Mouse (Mus musculus): ENCODE data around the gene Rassf1. TPM values are rescaled to one million over a fixed set of nuclear protein-coding genes. Genes with fewer than 3 reads are reported as not detected.
A peak's percentile ranks its signal among the peaks of the same experiment; 100 is the strongest.

The Rassf1 gene
- total RNA-seq, 2 experiments from 2014 or later = 12.1 to 16.7 TPM

- intact Hi-C loops (cut with DNase I) = no loop called here
Observed at GRCm38 (mm10) chr9:107538711-107539110, 12.6 kb upstream of the Rassf1 start.

GRCm38 (mm10) chr9:107539940-107540339 lies 11.4 kb upstream of the Rassf1 start:
- no peak for DNase-seq (ENCODE audit: low spot score)
- intact Hi-C loops (cut with DNase I) = no loop called here

More at GRCm38 (mm10) chr9:107538711-107539110, 12.6 kb upstream of the Rassf1 start:
- DNase-seq (ENCODE audit: low spot score) = no peak

- DNase-seq (ENCODE audit: low spot score) = no peak
- intact Hi-C loops (cut with DNase I) = no loop called here
Observed at GRCm38 (mm10) chr9:107540420-107540819, 10.9 kb upstream of the Rassf1 start.

- intact Hi-C loops (cut with DNase I) = no loop called here
- no peak for DNase-seq (ENCODE audit: low spot score)
Observed at GRCm38 (mm10) chr9:107541005-107541404, 10.3 kb upstream of the Rassf1 start.

- intact Hi-C loops (cut with DNase I) = no loop called here
- peak; percentile 91 for DNase-seq (ENCODE audit: low spot score)
Observed at GRCm38 (mm10) chr9:107541474-107542351, 9.6 kb upstream of the Rassf1 start, which contains the start of the genes Cyb561d2 and Nprl2. Gene Cyb561d2, minus strand, starts transcription at chr9:107542193. Gene Nprl2, plus strand, starts transcription at chr9:107542226.

- DNase-seq (ENCODE audit: low spot score) = no peak
- intact Hi-C loops (cut with DNase I) = no loop called here
Observed at GRCm38 (mm10) chr9:107542352-107542686, 9.0 kb upstream of the Rassf1 start.

- intact Hi-C loops (cut with DNase I) = no loop called here
- DNase-seq (ENCODE audit: low spot score) = no peak
Observed at GRCm38 (mm10) chr9:107542721-107543120, 8.6 kb upstream of the Rassf1 start.

- no peak for DNase-seq (ENCODE audit: low spot score)
- intact Hi-C loops (cut with DNase I) = no loop called here
Observed at GRCm38 (mm10) chr9:107543299-107543698, 8.1 kb upstream of the Rassf1 start.

- no peak for DNase-seq (ENCODE audit: low spot score)
- intact Hi-C loops (cut with DNase I) = no loop called here
Observed at GRCm38 (mm10) chr9:107544196-107544700, 7.1 kb upstream of the Rassf1 start.

GRCm38 (mm10) chr9:107544729-107545128 lies 6.6 kb upstream of the Rassf1 start:
- intact Hi-C loops (cut with DNase I) = no loop called here
- no peak for DNase-seq (ENCODE audit: low spot score)

- intact Hi-C loops (cut with DNase I) = no loop called here
Observed at GRCm38 (mm10) chr9:107545199-107545598, 6.2 kb upstream of the Rassf1 start.

GRCm38 (mm10) chr9:107545602-107546001 lies 5.8 kb upstream of the Rassf1 start:
- intact Hi-C loops (cut with DNase I) = no loop called here
- no peak for DNase-seq (ENCODE audit: low spot score)

More at GRCm38 (mm10) chr9:107545199-107545598, 6.2 kb upstream of the Rassf1 start:
- no peak for DNase-seq (ENCODE audit: low spot score)

GRCm38 (mm10) chr9:107547026-107547425 lies 4.3 kb upstream of the Rassf1 start, which contains the start of gene Zmynd10:
Gene Zmynd10, plus strand, starts transcription at chr9:107547298.
- intact Hi-C loops (cut with DNase I) = loop anchor here (1.0 kb wide), 1 partner anchor 14 kb away; no protein-coding TSS in a partner anchor
- peak; percentile 76 for DNase-seq (ENCODE audit: low spot score)

GRCm38 (mm10) chr9:107547957-107548356 lies 3.4 kb upstream of the Rassf1 start:
- no peak for DNase-seq (ENCODE audit: low spot score)
- intact Hi-C loops (cut with DNase I) = loop anchor here (1.0 kb wide), 1 partner anchor 13 kb away; no protein-coding TSS in a partner anchor

- intact Hi-C loops (cut with DNase I) = no loop called here
Observed at GRCm38 (mm10) chr9:107548820-107549219, 2.5 kb upstream of the Rassf1 start.

GRCm38 (mm10) chr9:107549297-107550074 lies 1.9 kb upstream of the Rassf1 start:
- intact Hi-C loops (cut with DNase I) = no loop called here
- DNase-seq (ENCODE audit: low spot score) = no peak

More at GRCm38 (mm10) chr9:107548820-107549219, 2.5 kb upstream of the Rassf1 start:
- DNase-seq (ENCODE audit: low spot score) = no peak

GRCm38 (mm10) chr9:107550491-107551116 lies 751 bp upstream of the Rassf1 start:
- intact Hi-C loops (cut with DNase I) = no loop called here
- DNase-seq (ENCODE audit: low spot score) = no peak

GRCm38 (mm10) chr9:107551890-107552355 lies 568 bp downstream of the Rassf1 start:
- DNase-seq (ENCODE audit: low spot score) = no peak
- intact Hi-C loops (cut with DNase I) = no loop called here

GRCm38 (mm10) chr9:107552690-107553393 lies 1.5 kb downstream of the Rassf1 start:
- DNase-seq (ENCODE audit: low spot score) = no peak

More at GRCm38 (mm10) chr9:107552690-107553393, 1.5 kb downstream of the Rassf1 start:
- intact Hi-C loops (cut with DNase I) = no loop called here
